Mouse (Mus musculus): ENCODE results near the gene Bpifb9b.

- peak; percentile 88 for TF ChIP-seq CTCF (conservative IDR thresholded peaks at IDR 0.05; ENCODE audit: low read length)
- TF ChIP-seq POU5F1 (IDR thresholded peaks at IDR 0.05; ENCODE audit: borderline replicate concordance, low read length), result no peak
- no peak for TF ChIP-seq NANOG (IDR thresholded peaks at IDR 0.05; ENCODE audit: borderline replicate concordance, low read length)
These were observed 6.5 kb upstream of the Bpifb9b start for GRCm38 (mm10) chr2:154300496-154300895.

Measured in E14TG2a.4 (cell line).